Mouse (Mus musculus): ENCODE measurements around the gene 2010111I01Rik.

GRCm38 (mm10) chr13:63138376-63139048 lies 173.8 kb downstream of the 2010111I01Rik start:
- TF ChIP-seq ETS1 (conservative IDR thresholded peaks at IDR 0.05; ENCODE audit: low read depth, low read length) (no peak), MEF2A (IDR thresholded peaks at IDR 0.05; ENCODE audit: borderline replicate concordance, low read depth, low read length) (no peak), GABPA (IDR thresholded peaks at IDR 0.05; ENCODE audit: insufficient replicate concordance, low read depth, low read length) (no peak), CTCF (conservative IDR thresholded peaks at IDR 0.05 in 1 of 2, IDR thresholded peaks at IDR 0.05 in 1 of 2; ENCODE audit: low read depth in 2 of 2, low read length in 2 of 2) (no peak)

All from CH12.LX (cell line).